Mouse (Mus musculus) liver, embryonic 11.5 days (tissue): ENCODE data around the gene Fzd1. TPM values are rescaled to one million over a fixed set of nuclear protein-coding genes. Genes with fewer than 3 reads are reported as not detected.

Experiments used
- ATAC-seq: fragments of 200-750 bp; cut with Nextera tagmentation; replicated peaks from 2 replicates; pipeline ENCODE4 v1.8.0; 2017; ENCODE audit warnings: moderate number of reproducible peaks, mild to moderate bottlenecking, moderate TSS enrichment, moderate library complexity; ENCODE audit not compliant: low FRiP score
- DNase-seq: peaks from one replicate; pipeline ENCODE4 v3.0.0-alpha.2; 2017; ENCODE audit warnings: low spot score
- H3K27ac ChIP-seq: fragments of 300-500 bp; sonication (generic); 2 replicates; pipeline ENCODE4 v1.5.1; 2014; ENCODE audit warnings: mild to moderate bottlenecking, low read depth, low read length, control low read depth
- H3K27me3 ChIP-seq: fragments of 300-500 bp; sonication (generic); replicated peaks from 2 replicates; pipeline ENCODE4 v1.6.1; 2014; ENCODE audit warnings: low read length, mixed read lengths; ENCODE audit not compliant: control insufficient read depth, insufficient read depth
- H3K36me3 ChIP-seq: fragments of 300-500 bp; sonication (generic); 2 replicates; pipeline ENCODE4 v1.6.1; 2014; ENCODE audit warnings: mild to moderate bottlenecking, low read length, moderate library complexity, mixed read lengths; ENCODE audit not compliant: control insufficient read depth, insufficient read depth
- H3K4me1 ChIP-seq: fragments of 300-500 bp; sonication (generic); replicated peaks from 2 replicates; pipeline ENCODE4 v1.6.1; 2014; ENCODE audit warnings: low read length, mixed read lengths; ENCODE audit not compliant: control insufficient read depth, insufficient read depth
- H3K4me2 ChIP-seq: fragments of 300-500 bp; sonication (generic); 2 replicates; pipeline ENCODE4 v1.6.1; 2014; ENCODE audit warnings: mild to moderate bottlenecking, control low read depth, moderate library complexity
- H3K4me3 ChIP-seq: fragments of 300-500 bp; sonication (generic); 2 replicates; pipeline ENCODE4 v1.5.1; 2014; ENCODE audit warnings: low read depth, low read length, control low read depth
- H3K9ac ChIP-seq: fragments of 300-500 bp; sonication (generic); 2 replicates; pipeline ENCODE4 v1.6.1; 2014; ENCODE audit warnings: low read depth, low read length, control low read depth
- H3K9me3 ChIP-seq: fragments of 300-500 bp; sonication (generic); 2 replicates; pipeline ENCODE4 v1.6.1; 2016; ENCODE audit warnings: low read length, inconsistent platforms, mixed read lengths; ENCODE audit not compliant: control insufficient read depth
- WGBS: fragments of 180-500 bp; shearing (Covaris S2); extraction: QIAGEN DNeasy Blood & Tissue Kit; methylation state at CpG from one replicate; pipeline ENCODE4 v1.1.7; 2014; 5-methylcytosine and 5-hydroxymethylcytosine counted together
- polyA plus RNA-seq: library from polyadenylated mRNA; unstranded; fragments of >200 nt; fragmentation: Nextera tagmentation; extraction: Ambion mirVana; gene quantifications from 2 replicates; pipeline ENCODE4 v1.2.1, GENCODE M21; 2014

Gene Fzd1
- polyA plus RNA-seq, 1 experiment from 2014 or later: 14.7 TPM

- ATAC-seq: no peak
- no peak overlapping the region for H3K4me2 ChIP-seq
- 84% methylated on average over 3 of the region's 3 CpGs for WGBS
- H3K27ac ChIP-seq: no peak overlapping the region
- H3K4me1 ChIP-seq: no peaks in the 10 kb centered on the region
- H3K9me3 ChIP-seq: no peaks in the 10 kb centered on the region
- H3K27me3 ChIP-seq: no peaks in the 10 kb centered on the region
- H3K4me3 ChIP-seq: no peak overlapping the region
- no peaks in the 10 kb centered on the region for H3K36me3 ChIP-seq
- H3K9ac ChIP-seq: no peak overlapping the region
- DNase-seq: no peak
Observed at GRCm38 (mm10) chr5:4778274-4778673, 20.4 kb upstream of the Fzd1 start.

- Histone ChIP-seq H3K27me3 (no peaks in the 10 kb centered on the region), H3K4me2 (no peak overlapping the region), H3K4me3 (no peak overlapping the region), H3K27ac (no peak overlapping the region), H3K9me3 (no peaks in the 10 kb centered on the region), H3K9ac (no peak overlapping the region), H3K4me1 (no peaks in the 10 kb centered on the region), H3K36me3 (no peaks in the 10 kb centered on the region)
- DNase-seq (no peak), ATAC-seq (no peak)
- WGBS: 58% methylated on average over 2 of the region's 2 CpGs
Observed at GRCm38 (mm10) chr5:4776495-4776894, 18.7 kb upstream of the Fzd1 start.

GRCm38 (mm10) chr5:4773090-4773772 is 15.4 kb upstream of the Fzd1 start:
- Histone ChIP-seq H3K27ac (no peak overlapping the region), H3K9ac (no peak overlapping the region), H3K36me3 (no peaks in the 10 kb centered on the region), H3K4me2 (no peak overlapping the region), H3K9me3 (no peaks in the 10 kb centered on the region), H3K4me1 (no peaks in the 10 kb centered on the region), H3K4me3 (no peak overlapping the region), H3K27me3 (no peaks in the 10 kb centered on the region)
- no peak for DNase-seq
- ATAC-seq: no peak
- WGBS: 65% methylated on average over 9 of the region's 9 CpGs

DNA sequence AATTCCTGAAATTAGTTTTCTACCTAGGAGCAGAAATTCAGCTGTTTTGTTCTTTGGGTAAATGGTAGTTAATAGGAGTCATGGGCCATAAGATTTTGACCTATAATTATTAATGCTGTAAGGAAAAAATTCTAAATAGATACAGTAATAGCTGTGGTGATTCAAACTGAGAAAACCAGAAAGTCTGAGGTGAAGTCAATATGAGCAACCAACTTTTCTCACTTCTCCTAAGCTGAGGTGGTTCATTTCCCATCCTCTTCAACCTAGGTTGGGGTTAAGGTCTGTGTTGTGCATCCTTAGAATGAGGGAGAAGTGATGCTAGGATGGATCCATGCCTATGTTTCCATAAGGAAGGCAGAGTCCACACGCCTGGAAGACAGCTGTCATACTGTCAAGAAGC is 12.8 kb upstream of the Fzd1 start:
- no peak overlapping the region for H3K27ac ChIP-seq
- H3K4me2 ChIP-seq: no peak overlapping the region
- no peaks in the 10 kb centered on the region for H3K9me3 ChIP-seq
- H3K4me3 ChIP-seq: no peak overlapping the region
- WGBS: 55% methylated on average over 1 of the region's 1 CpGs
- no peak overlapping the region for H3K9ac ChIP-seq
- no peaks in the 10 kb centered on the region for H3K4me1 ChIP-seq
- ATAC-seq (no peak), DNase-seq (no peak)
- no peaks in the 10 kb centered on the region for H3K27me3 ChIP-seq
- no peaks in the 10 kb centered on the region for H3K36me3 ChIP-seq

- no peak for ATAC-seq
- no peak overlapping the region for H3K4me3 ChIP-seq
- no peaks in the 10 kb centered on the region for H3K27me3 ChIP-seq
- H3K27ac ChIP-seq: no peak overlapping the region
- H3K9me3 ChIP-seq: no peaks in the 10 kb centered on the region
- WGBS: 46% methylated on average over 2 of the region's 2 CpGs
- H3K36me3 ChIP-seq: no peaks in the 10 kb centered on the region
- no peak overlapping the region for H3K9ac ChIP-seq
- no peaks in the 10 kb centered on the region for H3K4me1 ChIP-seq
- no peak overlapping the region for H3K4me2 ChIP-seq
- no peak for DNase-seq
Observed at GRCm38 (mm10) chr5:4767896-4768295, 10.1 kb upstream of the Fzd1 start.

- Histone ChIP-seq H3K4me2 (no peak overlapping the region), H3K4me3 (no peak overlapping the region), H3K4me1 (no peaks in the 10 kb centered on the region), H3K27me3 (no peaks in the 10 kb centered on the region), H3K27ac (no peak overlapping the region), H3K9me3 (no peaks in the 10 kb centered on the region), H3K36me3 (no peaks in the 10 kb centered on the region), H3K9ac (no peak overlapping the region)
- no peak for ATAC-seq
- DNase-seq: no peak
- WGBS: 63% methylated on average over 5 of the region's 5 CpGs
Observed at GRCm38 (mm10) chr5:4766719-4767118, 8.9 kb upstream of the Fzd1 start.

DNA sequence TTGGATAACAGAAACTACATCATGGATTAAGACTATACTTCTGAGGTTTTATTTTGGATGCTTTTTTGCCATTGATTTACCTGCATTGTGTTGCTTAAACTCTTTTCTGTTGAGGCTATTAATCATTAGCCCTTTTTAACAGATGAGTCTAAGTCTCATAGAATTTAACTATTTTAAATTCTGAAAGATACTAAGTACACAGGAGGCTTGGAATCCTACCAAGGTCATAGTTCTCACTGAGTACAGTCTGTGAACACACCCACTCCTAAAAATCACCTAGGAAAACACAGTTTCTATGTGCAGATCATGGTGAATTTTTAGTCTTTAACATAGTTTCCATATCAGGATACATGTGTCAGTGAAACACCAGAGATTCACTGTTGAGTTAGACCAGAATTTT is 4.1 kb upstream of the Fzd1 start:
- Histone ChIP-seq H3K4me2 (no peak overlapping the region), H3K9me3 (no peaks in the 10 kb centered on the region), H3K27me3 (peaks cover 25% of the 10 kb centered on the region), H3K36me3 (no peaks in the 10 kb centered on the region), H3K4me1 (no peaks in the 10 kb centered on the region), H3K9ac (no peak overlapping the region), H3K4me3 (no peak overlapping the region), H3K27ac (no peak overlapping the region)
- no peak for DNase-seq
- no peak for ATAC-seq

DNA sequence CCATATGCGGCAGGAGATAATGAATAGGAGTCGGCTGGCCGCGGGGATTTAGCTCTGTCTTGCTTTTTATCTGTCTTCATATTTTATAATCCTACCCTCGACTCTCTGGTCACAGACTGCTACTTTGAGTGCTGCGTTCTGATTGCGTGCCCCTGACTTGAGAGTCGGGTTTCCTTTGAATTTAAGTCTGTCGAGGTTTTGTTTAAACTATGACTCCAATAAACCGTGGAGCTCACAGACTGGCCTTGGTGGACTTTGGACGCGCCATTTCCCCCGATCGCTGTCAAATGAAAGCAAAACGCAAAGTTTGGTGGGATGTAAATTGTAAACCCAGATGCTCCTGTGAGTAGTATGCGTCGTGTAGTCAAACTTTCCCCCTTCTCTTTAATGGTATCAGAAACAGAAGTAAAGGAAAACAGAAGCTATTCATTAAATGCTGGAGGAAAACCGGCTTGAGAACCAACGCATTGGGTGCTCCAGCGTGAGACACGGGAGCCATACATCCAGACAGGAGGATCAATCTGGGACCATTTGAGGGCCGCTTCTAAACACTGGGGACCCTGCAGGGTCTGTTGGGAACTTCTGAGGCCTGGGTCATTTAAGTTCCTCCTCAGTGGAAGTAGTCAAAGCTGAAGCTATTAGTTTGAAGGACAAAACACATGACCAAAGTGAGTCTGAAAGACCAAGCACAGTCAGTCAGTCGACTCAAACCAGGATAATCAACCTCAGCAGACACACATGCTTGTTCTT is 671 bp upstream of the Fzd1 start:
- 2% methylated on average over 23 of the region's 23 CpGs for WGBS
- no peaks in the 10 kb centered on the region for H3K9me3 ChIP-seq
- H3K4me1 ChIP-seq: no peaks in the 10 kb centered on the region; the same call in 1 of the 2 replicates
- peak overlapping the region; percentile 52; the same call in 1 of the 2 replicates for H3K27ac ChIP-seq
- no peak for DNase-seq
- peak overlapping the region; percentile 66 for H3K4me3 ChIP-seq
- peak overlapping the region; percentile 50 for H3K9ac ChIP-seq
- peaks cover 42% of the 10 kb centered on the region for H3K27me3 ChIP-seq
- H3K36me3 ChIP-seq: no peaks in the 10 kb centered on the region
- ATAC-seq: peak; percentile 6; the same call in 1 of the 2 replicates
- H3K4me2 ChIP-seq: peak overlapping the region; percentile 74
